Mouse (Mus musculus): ENCODE results near the gene Rnf187. TPM values are rescaled to one million over a fixed set of nuclear protein-coding genes. Genes with fewer than 3 reads are reported as not detected.

The Rnf187 gene
- polyA plus RNA-seq (2017; shearing (Covaris generic)), result 201 TPM

DNA sequence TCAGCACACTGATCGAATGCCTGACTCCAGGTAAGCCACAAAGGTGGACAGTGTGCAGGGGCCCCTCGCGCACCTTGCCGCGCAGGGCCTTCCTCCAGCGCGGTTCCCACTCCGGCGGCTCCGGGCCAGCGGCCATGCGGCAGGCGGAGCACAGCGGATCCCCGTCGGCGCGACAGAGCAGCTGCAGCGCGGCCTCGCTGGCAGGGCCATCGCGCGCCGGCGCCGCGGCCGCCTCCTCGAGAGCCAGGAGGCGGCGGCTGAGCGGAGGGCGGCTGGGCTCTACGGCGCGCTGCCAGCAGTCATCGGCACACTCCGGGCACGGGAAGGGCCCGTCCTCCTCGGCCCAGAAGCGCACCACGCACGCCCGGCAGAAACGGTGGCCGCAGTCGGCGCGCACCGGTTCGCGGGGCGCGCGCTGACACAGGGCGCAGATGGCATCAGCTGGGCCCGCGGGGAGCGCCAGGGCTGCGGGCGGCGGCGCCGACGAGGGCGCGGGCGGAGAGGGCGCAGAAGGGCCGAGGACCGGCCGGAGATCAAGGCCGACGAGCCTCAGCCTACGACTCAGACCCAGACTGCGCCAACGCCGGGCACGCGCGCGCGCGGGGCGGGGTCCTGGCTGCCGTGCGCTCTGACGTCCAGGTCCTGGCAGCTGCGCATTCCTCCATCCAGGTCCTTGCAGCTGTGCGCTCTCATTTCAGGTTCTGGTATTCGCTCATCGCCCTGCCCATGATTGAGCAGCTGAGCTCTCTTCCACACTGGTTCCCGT lies at the start of gene Rnf187:
Gene Rnf187 (minus strand): TSS at position 595 of the 766 bp plus-strand sequence.

DNA sequence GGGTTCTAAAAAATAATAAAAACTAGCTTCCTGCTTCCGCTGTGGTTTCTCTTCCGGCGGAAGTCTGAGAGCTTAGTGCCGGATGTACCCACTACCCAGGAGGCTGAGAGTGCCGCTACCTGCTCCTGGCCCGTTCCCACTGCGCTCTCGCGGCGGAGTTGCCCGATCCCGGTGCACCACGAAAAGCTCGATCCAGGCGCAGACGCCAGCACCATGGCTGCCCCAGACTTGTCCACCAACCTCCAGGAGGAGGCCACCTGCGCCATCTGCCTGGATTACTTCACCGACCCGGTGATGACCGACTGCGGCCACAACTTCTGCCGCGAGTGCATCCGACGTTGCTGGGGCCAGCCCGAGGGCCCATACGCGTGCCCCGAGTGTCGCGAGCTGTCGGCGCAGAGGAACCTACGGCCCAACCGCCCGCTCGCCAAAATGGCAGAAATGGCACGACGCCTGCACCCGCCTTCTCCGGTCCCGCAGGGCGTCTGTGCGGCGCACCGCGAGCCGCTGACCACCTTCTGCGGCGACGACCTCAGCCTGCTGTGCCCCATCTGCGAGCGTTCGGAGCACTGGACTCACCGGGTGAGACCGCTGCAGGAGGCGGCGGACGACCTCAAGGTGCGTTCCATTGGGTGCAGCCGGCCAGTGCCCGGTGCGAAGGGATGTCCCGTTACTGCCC lies 39.5 kb upstream of the Rnf187 start, which contains the start of gene Trim11:
Gene Trim11 (plus strand): TSS at position 67 of the 679 bp plus-strand sequence.

DNA sequence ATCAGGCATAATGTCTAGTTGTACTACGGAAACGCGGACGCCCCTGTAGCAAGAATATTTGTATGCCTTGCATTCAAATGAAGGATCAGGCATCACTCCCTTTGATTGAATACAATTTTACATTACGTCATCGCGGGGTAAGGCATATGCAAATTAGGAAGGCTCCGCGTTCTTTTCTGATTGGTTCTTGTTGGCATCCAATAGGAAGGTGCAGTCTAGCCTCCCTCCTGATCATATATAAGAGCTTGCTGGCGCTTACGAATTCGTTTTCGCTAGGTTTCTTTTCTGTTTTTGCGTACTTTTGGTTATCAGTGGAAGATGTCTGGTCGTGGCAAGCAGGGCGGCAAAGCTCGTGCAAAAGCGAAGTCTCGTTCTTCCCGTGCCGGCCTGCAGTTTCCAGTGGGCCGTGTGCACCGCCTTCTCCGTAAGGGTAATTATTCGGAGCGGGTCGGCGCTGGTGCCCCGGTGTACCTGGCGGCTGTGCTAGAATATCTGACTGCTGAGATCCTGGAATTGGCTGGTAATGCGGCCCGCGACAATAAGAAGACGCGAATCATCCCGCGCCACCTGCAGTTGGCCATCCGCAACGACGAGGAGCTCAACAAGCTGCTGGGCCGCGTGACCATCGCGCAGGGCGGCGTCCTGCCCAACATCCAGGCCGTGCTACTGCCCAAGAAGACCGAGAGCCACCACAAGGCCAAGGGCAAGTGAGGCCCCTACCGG lies 15.9 kb upstream of the Rnf187 start, which contains the start of the genes Hist3h2a and Trim17:
Gene Hist3h2a (plus strand): TSS at position 266 of the 723 bp plus-strand sequence.
Gene Trim17 (plus strand): TSS at position 266 of the 723 bp plus-strand sequence.

DNA sequence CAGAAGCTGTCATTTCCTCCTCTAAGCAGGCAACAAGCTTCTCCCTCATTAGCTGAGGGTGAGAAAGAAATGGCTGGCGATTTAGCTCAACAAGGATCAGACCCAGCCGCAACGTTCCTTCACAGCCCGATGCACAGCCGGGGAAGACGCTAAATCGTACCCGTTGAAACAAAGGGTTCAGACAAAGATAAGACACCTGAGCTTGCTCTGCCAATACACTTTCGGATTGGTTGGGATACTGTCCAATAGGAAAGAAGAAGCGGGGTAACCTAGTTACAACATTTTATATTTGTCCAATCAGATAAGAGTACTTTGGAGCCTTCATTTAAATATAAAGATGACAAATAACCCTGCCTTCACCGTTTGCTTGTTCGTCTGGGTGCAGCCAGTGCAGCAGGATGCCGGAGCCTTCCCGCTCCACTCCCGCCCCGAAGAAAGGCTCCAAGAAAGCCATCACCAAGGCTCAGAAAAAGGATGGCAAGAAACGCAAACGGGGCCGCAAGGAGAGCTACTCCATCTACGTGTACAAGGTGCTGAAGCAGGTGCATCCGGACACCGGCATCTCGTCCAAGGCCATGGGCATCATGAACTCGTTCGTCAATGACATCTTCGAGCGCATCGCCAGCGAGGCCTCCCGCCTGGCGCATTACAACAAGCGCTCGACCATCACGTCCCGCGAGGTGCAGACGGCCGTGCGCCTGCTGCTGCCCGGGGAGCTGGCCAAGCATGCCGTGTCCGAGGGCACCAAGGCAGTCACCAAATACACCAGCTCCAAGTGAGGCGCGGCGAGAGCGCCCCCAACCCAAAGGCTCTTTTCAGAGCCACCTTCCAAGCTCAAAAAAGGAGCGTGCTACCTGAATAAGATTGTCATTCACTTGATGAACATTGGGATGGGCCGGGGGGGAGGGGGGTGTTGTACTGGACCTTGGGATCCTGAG lies 10.1 kb upstream of the Rnf187 start, which contains the start of gene Hist3h2ba:
Gene Hist3h2ba (plus strand): TSS at position 379 of the 938 bp plus-strand sequence.

DNA sequence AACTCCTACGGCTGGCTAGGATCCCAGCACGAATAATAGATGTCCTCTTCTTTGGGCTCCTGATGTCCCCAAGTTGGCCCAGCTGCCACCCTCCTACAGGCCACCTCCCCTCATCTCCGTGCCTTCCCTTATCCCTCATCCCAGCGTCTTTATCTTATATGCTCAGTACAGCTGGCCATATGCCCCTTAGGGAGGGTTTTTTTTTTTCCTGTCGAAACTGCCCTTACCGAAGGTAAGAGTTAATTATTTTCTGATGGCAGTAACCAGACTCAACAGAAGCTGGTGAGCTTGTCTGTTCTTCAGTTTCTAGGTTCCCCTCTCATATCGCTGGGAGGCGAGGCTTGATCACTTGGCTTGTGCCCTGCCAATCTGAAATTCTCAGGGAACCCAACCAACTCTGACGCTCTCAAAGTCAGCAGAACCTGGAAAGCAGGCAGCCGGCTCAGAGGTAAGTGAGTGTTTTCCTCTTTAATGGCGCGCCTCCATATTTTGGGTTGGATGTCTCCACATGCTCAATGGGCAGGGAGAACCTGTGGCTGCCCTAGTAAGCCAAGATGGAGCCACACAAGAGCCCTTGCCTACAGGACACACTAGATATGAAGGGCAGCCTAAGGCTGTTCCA lies 20.9 kb downstream of the Rnf187 start, which contains the start of gene Btnl10:
Gene Btnl10 (plus strand): TSS at position 164 of the 622 bp plus-strand sequence.

DNA sequence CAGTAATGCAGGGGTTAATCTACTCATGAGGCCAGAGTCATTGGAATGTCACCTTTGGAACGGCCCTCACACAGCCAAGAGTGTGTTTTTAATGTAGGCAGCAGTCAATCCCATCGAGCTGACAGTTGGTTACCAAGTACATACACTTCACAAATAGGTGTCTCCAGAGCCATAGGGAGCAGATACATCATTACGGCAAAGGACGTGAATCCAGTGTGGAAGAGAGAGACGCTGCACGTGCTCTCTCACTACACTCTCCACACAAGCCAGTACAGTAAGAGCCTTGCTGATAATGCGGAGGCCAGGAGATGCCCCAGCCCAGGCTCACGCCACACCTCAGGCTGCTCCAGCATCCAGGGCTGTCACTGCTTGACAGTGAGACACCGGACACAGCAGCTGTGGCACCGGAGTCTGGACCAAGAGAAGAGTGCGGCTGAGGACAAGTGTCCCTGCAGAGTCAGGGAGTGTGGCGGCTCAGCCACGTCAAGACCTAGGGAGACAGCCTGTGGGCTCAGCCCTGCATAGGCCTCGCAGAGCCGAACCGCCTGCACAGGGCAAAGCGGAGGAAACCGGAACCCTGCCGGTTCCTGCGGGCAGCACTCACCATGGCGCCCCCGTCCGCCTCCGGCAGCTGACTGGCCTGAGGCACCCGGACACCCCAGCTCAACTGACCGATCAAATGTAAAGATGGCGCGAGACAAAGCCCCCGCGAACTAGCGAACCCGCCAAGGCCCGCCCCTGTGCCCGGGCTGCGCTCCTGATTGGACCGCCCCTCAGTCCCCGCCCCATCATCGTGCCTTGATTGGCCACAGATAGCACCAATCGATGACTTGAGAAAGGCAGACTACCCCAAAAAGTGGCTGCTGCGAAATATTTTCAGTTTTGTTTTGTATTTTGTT lies 35.0 kb downstream of the Rnf187 start, which contains the start of gene Zfp39:
Gene Zfp39 (minus strand): TSS at position 715 of the 899 bp plus-strand sequence.

Other genes starting within 250 kb of the Rnf187 start
- not detected for gene Olfr319, start 239.8 kb downstream of the Rnf187 start, polyA plus RNA-seq (2017; shearing (Covaris generic))
- 0.18 TPM for gene Olfr318, start 214.9 kb downstream of the Rnf187 start, polyA plus RNA-seq (2017; shearing (Covaris generic))
- not detected for gene Olfr317, start 199.7 kb downstream of the Rnf187 start, polyA plus RNA-seq (2017; shearing (Covaris generic))
- gene Olfr316, start 186.2 kb downstream of the Rnf187 start, polyA plus RNA-seq (2017; shearing (Covaris generic)), result 0.16 TPM
- not detected for gene Olfr315, start 165.7 kb downstream of the Rnf187 start, polyA plus RNA-seq (2017; shearing (Covaris generic))
- gene Olfr314, start 156.0 kb downstream of the Rnf187 start, polyA plus RNA-seq (2017; shearing (Covaris generic)), result 0.28 TPM
- gene Fam183b, start 137.0 kb downstream of the Rnf187 start, polyA plus RNA-seq (2017; shearing (Covaris generic)), result not detected
- not detected for gene Olfr313, start 123.9 kb downstream of the Rnf187 start, polyA plus RNA-seq (2017; shearing (Covaris generic))
- gene Olfr312, start 109.7 kb downstream of the Rnf187 start, polyA plus RNA-seq (2017; shearing (Covaris generic)), result 0.13 TPM
- 0.23 TPM for gene Olfr311, start 99.7 kb downstream of the Rnf187 start, polyA plus RNA-seq (2017; shearing (Covaris generic))
- gene Gm12258, start 91.8 kb downstream of the Rnf187 start, polyA plus RNA-seq (2017; shearing (Covaris generic)), result 2.9 TPM
- 1.9 TPM for gene 2810021J22Rik, start 71.7 kb downstream of the Rnf187 start, polyA plus RNA-seq (2017; shearing (Covaris generic))
- gene Zfp39, start 34.7 kb downstream of the Rnf187 start, polyA plus RNA-seq (2017; shearing (Covaris generic)), result 1.5 TPM
- gene Btnl10, start 21.0 kb downstream of the Rnf187 start, polyA plus RNA-seq (2017; shearing (Covaris generic)), result 0.44 TPM
- gene Hist3h2ba, start 10.0 kb upstream of the Rnf187 start, polyA plus RNA-seq (2017; shearing (Covaris generic)), result 11.9 TPM
- 23.4 TPM for gene Hist3h2a, start 15.8 kb upstream of the Rnf187 start, polyA plus RNA-seq (2017; shearing (Covaris generic))
- gene Trim17, start 15.8 kb upstream of the Rnf187 start, polyA plus RNA-seq (2017; shearing (Covaris generic)), result 0.48 TPM
- 38.8 TPM for gene Trim11, start 39.2 kb upstream of the Rnf187 start, polyA plus RNA-seq (2017; shearing (Covaris generic))
- 0.12 TPM for gene Obscn, start 197.5 kb upstream of the Rnf187 start, polyA plus RNA-seq (2017; shearing (Covaris generic))
- gene Iba57, start 224.8 kb upstream of the Rnf187 start, polyA plus RNA-seq (2017; shearing (Covaris generic)), result 11.0 TPM
- gene Gjc2, start 244.3 kb upstream of the Rnf187 start, polyA plus RNA-seq (2017; shearing (Covaris generic)), result not detected